Mouse (Mus musculus) myocyte (in vitro differentiated cells): ENCODE results near the gene Gm26938.

Source experiments
- POLR2A ChIP-seq: IDR thresholded peaks from one replicate; pipeline ENCODE4 v1.6.1; 2011; ENCODE audit warnings: low read depth, mild to moderate bottlenecking, control low read depth, moderate library complexity; ENCODE audit not compliant: insufficient read length
- POLR2AphosphoS2 ChIP-seq: IDR thresholded peaks from one replicate; pipeline ENCODE4 v1.6.1; 2011; ENCODE audit warnings: low read depth, control low read depth; ENCODE audit not compliant: insufficient read length

DNA sequence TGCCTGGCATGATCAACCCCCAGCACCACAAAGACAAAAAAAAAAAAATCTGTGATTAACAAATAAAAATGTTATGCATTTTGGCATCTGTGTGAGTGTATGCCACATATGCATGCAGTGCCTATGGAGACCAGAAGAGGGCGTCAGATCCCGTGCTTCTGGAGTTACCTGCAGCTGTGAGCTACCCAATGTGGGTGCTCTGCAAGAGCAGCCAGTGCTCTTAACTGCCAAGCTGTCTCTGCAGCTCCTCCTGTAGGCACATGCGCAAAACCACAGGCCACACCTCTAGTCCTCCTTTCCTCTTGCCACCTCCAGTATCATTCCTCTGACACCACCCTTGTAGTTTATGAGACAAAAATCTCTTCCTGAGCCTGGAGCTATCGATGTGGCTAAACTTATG is 16.8 kb downstream of the Gm26938 start:
- TF ChIP-seq POLR2AphosphoS2 = no peak
- TF ChIP-seq POLR2A = no peak
